Mouse (Mus musculus): ENCODE measurements around the gene Akna.

Gene Akna

GRCm38 (mm10) chr4:63403040-63403959 is at the start of gene Akna:
Gene Akna, minus strand, starts transcription at chr4:63403354.
- 35% methylated on average over 17 of the region's 17 CpGs for WGBS

GRCm38 (mm10) chr4:63452555-63452954 is 49.4 kb upstream of the Akna start:
- 33% methylated on average over 3 of the region's 3 CpGs for WGBS

DNA sequence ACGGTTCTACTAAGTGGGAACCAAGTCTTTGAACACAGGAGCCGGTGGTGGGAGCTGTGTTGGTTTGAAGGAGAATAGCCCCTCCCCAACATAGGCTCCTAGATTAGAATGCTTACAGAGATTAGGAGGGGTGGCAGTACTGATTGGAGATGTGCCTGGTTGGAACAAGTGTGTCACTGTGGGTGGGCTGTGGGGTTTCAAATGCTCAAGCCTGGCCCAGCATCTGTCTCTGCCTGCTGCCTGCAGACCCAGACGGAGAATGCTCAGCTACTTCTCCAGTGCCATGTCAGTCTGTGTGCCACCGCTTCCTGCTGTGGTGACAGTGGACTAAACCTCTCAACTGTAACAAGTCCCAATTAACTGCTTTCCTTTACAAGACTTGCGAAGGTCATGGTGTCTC is 47.4 kb upstream of the Akna start:
- 72% methylated on average over 5 of the region's 5 CpGs for WGBS

- 64% methylated on average over 10 of the region's 10 CpGs for WGBS
Measured at GRCm38 (mm10) chr4:63444362-63445066, 41.4 kb upstream of the Akna start.

DNA sequence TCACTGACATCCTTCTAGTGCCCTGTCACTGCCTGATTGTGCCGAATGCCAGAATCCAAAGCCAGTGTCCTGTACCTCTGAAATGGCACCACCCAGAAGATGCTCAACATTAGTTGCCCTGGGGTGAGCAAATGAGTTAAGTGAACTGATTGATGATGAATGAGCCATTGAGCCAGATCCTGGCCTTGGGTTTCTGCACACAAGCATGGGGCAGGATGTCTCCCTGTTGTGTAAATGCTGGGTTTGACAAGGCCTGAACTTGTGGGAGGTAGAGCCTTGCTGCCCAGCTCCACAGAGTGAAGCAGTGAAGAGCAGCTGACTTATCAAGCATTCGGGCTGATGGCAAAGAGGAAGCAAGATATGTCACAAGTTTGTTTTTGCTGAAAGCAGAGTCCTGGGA is 39.9 kb upstream of the Akna start:
- 84% methylated on average over 2 of the region's 2 CpGs for WGBS

- 91% methylated on average over 7 of the region's 7 CpGs for WGBS
Measured at GRCm38 (mm10) chr4:63441616-63442015, 38.5 kb upstream of the Akna start.

DNA sequence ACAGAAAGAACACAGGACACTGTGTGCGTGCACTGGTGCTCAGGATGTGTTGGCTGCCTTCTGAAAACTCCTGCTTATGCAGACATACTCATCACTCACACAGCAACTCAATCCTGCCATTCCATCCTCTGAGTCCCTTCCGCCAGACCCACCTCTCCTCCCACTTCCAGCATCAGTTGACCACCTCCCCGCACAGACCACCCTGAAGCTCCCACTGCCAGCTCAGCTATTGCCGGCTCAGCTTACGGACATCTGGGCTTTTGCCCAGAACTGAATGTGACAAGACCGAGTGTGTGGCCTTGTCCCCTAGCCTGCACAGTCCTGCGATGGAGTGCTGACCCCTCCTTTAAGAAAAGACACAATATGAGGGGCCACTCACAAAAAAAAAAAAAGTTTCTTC is 37.1 kb upstream of the Akna start:
- WGBS, result 76% methylated on average over 7 of the region's 7 CpGs

DNA sequence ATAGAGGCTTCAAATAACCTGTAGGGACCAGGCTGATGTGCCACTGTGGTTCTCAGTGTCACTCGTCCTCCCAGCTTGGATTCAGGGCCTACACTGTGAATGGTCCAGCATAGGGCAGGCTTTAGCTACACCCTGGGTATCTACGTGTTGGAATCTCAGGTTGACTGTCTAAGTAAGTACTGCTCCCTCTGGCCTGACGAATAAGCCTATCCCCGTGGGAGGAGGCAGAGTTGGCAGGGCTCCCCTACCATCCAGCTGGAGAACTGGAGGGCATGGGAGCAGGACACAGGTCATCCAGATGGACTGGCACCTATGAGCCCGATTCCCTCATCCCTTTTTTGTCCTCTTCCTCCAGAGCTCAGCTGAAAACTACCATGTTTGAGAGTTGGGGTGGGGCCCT is 34.8 kb upstream of the Akna start:
- WGBS, result 75% methylated on average over 5 of the region's 5 CpGs

DNA sequence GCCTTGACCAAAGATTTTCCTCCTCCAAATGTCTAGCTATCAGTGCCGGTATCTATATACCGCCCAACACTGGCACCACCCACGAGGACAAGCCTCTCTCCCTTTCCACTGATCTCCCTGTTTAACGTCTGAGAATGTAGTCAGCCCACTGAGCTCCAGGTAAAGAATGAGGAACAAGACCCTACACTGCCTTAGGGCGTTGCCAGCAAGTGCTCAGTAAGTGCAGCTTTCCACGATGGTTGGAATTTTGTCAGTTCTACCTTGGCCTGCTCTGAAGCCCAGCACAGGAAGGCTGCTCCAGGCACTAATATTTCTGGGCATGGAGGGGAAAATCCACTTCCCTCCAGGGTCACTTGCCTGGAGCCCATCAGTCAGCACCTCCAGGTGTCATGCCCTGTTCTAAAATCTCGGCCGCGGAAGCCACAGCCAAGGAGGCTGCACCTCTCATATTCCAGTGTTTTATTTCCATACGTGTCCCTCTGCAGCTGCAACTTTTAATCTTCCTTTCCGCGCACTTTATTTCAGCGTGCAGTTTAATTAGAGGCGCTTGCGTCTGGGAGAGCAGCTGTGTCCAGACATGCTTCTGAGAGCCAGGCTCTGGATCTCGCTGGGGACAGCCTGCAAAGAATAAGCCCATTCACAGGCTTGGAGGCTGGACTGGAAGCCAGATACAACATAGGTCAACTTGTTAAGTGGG is 34.1 kb upstream of the Akna start:
- 73% methylated on average over 16 of the region's 16 CpGs for WGBS

- 94% methylated on average over 9 of the region's 9 CpGs for WGBS
Measured at GRCm38 (mm10) chr4:63435402-63435801, 32.2 kb upstream of the Akna start.

DNA sequence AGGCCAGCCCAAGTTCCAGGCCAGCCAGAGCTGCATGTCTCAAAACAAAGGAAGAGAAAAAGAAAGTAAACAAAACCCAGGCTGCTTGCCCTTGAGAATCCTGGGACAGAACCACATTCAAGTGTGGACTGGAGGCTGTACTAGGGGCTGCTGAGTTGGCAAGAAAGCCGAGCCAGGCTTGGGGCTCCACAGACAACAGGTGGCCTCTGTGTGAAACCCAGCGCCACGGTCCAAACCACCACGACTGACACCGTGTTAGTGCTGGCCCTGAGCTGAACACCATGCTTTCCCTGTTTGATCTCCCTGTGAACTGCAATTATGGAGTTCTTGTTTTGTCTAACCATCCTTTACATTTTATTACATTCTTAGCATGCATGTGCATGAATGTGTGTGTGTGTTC is 27.9 kb upstream of the Akna start:
- WGBS, result 65% methylated on average over 5 of the region's 5 CpGs

GRCm38 (mm10) chr4:63430357-63430756 is 27.2 kb upstream of the Akna start:
- 68% methylated on average over 3 of the region's 3 CpGs for WGBS

GRCm38 (mm10) chr4:63426308-63426707 is 23.2 kb upstream of the Akna start:
- WGBS, result 97% methylated on average over 8 of the region's 8 CpGs

DNA sequence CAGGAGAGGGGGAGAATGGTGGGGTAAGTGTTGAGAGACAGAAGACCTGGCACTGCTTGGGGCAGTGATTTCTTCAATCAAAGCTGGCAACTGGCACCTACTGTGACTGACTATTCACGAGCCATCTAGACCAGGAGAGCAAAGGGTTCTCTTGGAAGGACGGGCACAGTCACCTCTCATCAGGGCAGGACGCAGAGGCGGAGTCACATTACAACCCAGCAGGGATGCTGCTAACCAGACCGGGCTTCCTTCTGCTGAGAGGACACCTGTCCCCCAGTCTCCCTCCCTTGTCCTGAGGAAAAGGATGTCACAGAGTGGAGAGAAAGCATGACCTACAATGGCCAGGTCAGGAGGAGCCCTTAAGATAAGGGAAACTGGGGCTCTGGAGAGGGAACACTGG is 20.7 kb upstream of the Akna start:
- WGBS, result 73% methylated on average over 5 of the region's 5 CpGs

DNA sequence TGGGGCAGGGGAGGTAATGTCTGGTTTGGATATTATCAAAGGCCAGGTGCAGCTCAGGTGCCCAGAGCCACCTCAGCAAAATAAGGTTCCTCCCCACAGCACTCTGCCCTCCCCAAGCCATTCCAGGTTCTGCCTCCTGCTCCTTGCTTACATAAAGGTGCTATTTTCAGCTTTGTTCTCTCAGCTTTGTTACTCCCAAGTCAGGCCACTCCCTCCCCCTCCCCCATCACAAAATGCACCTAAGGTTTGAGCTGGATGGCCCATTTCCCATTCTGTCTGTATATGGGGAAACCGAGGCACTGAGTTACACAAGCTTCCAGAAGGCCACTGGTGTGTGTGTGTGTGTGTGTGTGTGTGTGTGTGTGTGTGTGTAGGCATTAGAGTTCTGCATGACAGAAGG is 20.1 kb upstream of the Akna start:
- WGBS, result 68% methylated on average over 1 of the region's 1 CpGs

- WGBS, result 70% methylated on average over 14 of the region's 14 CpGs
Measured at GRCm38 (mm10) chr4:63420143-63420920, 17.2 kb upstream of the Akna start.

GRCm38 (mm10) chr4:63418270-63418669 is 15.1 kb upstream of the Akna start:
- 82% methylated on average over 11 of the region's 11 CpGs for WGBS

- 18% methylated on average over 9 of the region's 9 CpGs for WGBS
Measured at GRCm38 (mm10) chr4:63417318-63417957, 14.3 kb upstream of the Akna start.

DNA sequence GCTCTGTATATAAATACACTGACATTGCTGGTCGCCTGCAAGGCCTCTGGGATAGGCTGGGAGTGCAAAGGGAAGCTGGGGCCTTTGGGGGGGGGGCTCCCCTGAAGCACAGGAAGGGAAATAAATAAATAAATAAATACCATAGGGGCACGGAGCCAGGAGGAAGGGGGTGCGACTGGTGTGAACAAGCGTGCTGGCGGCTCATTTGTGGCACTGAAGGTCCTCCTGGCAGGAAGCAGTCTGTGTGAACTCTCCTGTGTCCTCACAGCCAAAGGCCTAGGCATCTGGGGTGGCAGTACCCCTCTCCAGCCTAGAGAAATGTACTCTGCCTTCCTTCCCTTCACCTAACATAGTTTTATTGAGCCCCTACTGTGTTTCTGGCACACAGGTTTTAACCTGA is 11.8 kb upstream of the Akna start:
- 68% methylated on average over 5 of the region's 5 CpGs for WGBS

DNA sequence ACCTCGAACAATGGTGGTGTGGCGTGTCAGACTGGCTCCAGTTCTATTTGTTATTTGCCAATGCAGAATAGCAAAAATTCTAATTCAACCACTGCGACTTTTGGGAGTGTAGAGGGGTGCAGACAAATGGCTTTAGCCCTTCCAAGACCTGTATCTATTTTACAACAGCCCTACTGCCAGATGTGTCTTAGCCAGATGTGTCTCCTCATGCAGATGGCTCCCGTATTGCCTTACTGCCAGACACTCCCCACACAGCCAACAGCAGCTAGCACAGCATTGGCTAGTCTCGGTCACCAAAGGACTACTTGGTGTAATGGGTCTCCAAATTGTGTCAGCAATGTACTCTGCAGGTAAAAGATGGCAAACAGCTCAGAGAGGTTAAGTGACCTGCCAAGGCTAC is 8.1 kb upstream of the Akna start:
- 75% methylated on average over 5 of the region's 5 CpGs for WGBS

DNA sequence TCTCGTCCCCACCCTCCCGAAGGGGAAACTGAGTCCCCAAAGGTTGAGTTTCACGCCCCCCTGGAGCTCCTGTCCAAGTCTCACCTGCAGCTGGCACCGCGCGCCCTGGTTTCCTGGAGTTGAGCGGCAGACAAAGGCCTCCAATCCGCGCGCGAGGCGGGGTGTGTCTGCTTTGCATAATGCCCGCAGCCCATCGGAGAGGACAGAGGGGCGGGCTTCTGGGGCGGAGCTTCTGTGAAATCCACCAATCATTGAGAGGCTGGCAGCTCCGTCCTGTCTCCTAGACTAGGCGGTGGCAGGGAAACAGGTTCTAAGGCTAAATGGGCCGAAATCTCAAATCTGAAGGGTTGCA is 7.4 kb upstream of the Akna start:
- 0% methylated on average over 19 of the region's 19 CpGs for WGBS

Data from cerebral cortex, adult 2 months (tissue).